Mouse (Mus musculus): ENCODE measurements around the gene Rps19bp1. TPM values are rescaled to one million over a fixed set of nuclear protein-coding genes. Genes with fewer than 3 reads are reported as not detected.

Rps19bp1 gene
- total RNA-seq (2023; ENCODE audit: inconsistent age): 22.3 to 32.0 TPM (median 24.1 TPM) in 4 replicates

GRCm38 (mm10) chr15:80263610-80264575 lies at the start of gene Rps19bp1:
Gene Rps19bp1, minus strand, starts transcription at chr15:80264315.

GRCm38 (mm10) chr15:80286851-80287415 lies 22.8 kb upstream of the Rps19bp1 start, which contains the start of gene Cacna1i:
Gene Cacna1i, plus strand, starts transcription at chr15:80287238.

GRCm38 (mm10) chr15:80254847-80255645 lies 9.1 kb downstream of the Rps19bp1 start, which contains the start of gene Atf4:
Gene Atf4, plus strand, starts transcription at chr15:80255184.

DNA sequence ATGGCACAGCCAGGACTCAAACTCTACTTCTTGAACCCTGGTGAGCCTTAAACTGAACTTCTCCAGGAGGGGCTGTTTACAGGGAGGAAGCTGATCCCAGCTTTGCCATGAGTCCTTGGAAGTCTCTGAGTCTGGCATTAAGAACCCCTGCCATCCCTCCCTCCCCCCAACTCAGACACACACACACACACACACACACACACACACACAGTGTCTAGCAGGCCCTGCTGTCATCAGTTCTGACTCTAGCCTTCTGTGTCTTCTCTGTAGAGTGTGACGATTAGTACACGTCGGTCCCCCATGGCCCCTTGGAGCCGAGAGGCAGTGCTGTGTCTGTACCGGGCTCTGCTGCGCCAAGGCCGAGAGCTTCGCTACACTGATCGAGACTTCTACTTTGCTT lies 28.6 kb downstream of the Rps19bp1 start, which contains the start of gene AC140267.1:
AC140267.1 (plus strand) TSS at position 301 of the 400 bp plus-strand sequence.

GRCm38 (mm10) chr15:80233733-80234509 lies 30.2 kb downstream of the Rps19bp1 start, which contains the start of gene Mief1:
Gene Mief1, plus strand, starts transcription at chr15:80234018.

Other genes with a start within 250 kb of the Rps19bp1 start
- 0.42 to 1.4 TPM (median 0.93 TPM) in 3 of 4 replicates, not detected in the other for gene Pdgfb, start 249.3 kb downstream of the Rps19bp1 start, total RNA-seq (2023; ENCODE audit: inconsistent age)
- not detected in 4 replicates for gene Syngr1, start 173.0 kb downstream of the Rps19bp1 start, total RNA-seq (2023; ENCODE audit: inconsistent age)
- gene Rpl3, start 172.4 kb downstream of the Rps19bp1 start, total RNA-seq (2023; ENCODE audit: inconsistent age): 1,031 to 1,101 TPM (median 1,075 TPM) in 4 replicates
- 18.6 to 21.3 TPM (median 19.5 TPM) in 4 replicates for gene Tab1, start 131.2 kb downstream of the Rps19bp1 start, total RNA-seq (2023; ENCODE audit: inconsistent age)
- not detected in 4 replicates for gene Mgat3, start 90.6 kb downstream of the Rps19bp1 start, total RNA-seq (2023; ENCODE audit: inconsistent age)
- 46.0 to 51.0 TPM (median 48.1 TPM) in 4 replicates for gene Mief1, start 30.3 kb downstream of the Rps19bp1 start, total RNA-seq (2023; ENCODE audit: inconsistent age)
- gene AC140267.1, start 28.5 kb downstream of the Rps19bp1 start, total RNA-seq (2023; ENCODE audit: inconsistent age): 9.1 to 12.2 TPM in 2 of 4 replicates, not detected in the others
- gene Atf4, start 9.1 kb downstream of the Rps19bp1 start, total RNA-seq (2023; ENCODE audit: inconsistent age): 538 to 573 TPM (median 553 TPM) in 4 replicates
- 44.5 to 54.6 TPM (median 48.5 TPM) in 4 replicates for gene Cacna1i, start 22.9 kb upstream of the Rps19bp1 start, total RNA-seq (2023; ENCODE audit: inconsistent age)

Data from B cell, adult (primary cell).